Mouse (Mus musculus): ENCODE measurements around the gene Cstad. TPM values are rescaled to one million over a fixed set of nuclear protein-coding genes. Genes with fewer than 3 reads are reported as not detected.

The Cstad gene
- polyA plus RNA-seq, 1 experiment from 2014 or later = 1.6 TPM

GRCm38 (mm10) chr2:30562553-30562952 lies 32.3 kb upstream of the Cstad start:
- ATAC-seq (ENCODE audit: low FRiP score) (no peak), DNase-seq (ENCODE audit: low spot score) (no peak)
- 81% methylated on average over 3 of the region's 3 CpGs for WGBS
- Histone ChIP-seq H3K9me3 (ENCODE audit: control insufficient read depth, low read length) (no peaks in the 10 kb centered on the region), H3K4me1 (replicated peaks; ENCODE audit: control insufficient read depth, insufficient read depth, low read length) (peaks cover 4% of the 10 kb centered on the region; the same call in 1 of the 2 replicates), H3K4me3 (replicated peaks; ENCODE audit: low read length) (no peak overlapping the region), H3K36me3 (replicated peaks; ENCODE audit: control insufficient read depth, insufficient read depth) (no peaks in the 10 kb centered on the region), H3K27me3 (ENCODE audit: control insufficient read depth, insufficient read depth, low read length) (no peaks in the 10 kb centered on the region), H3K27ac (no peak overlapping the region), H3K9ac (no peak overlapping the region), H3K4me2 (replicated peaks) (no peak overlapping the region)

GRCm38 (mm10) chr2:30571647-30572046 lies 23.2 kb upstream of the Cstad start:
- Histone ChIP-seq H3K9me3 (ENCODE audit: control insufficient read depth, low read length) (0 out of 2 replicates have a peak, but pooled peaks cover 6% of the 10 kb centered on the region), H3K4me1 (replicated peaks; ENCODE audit: control insufficient read depth, insufficient read depth, low read length) (peaks cover 5% of the 10 kb centered on the region; the same call in 1 of the 2 replicates), H3K36me3 (replicated peaks; ENCODE audit: control insufficient read depth, insufficient read depth) (no peaks in the 10 kb centered on the region), H3K9ac (no peak overlapping the region), H3K4me2 (replicated peaks) (no peak overlapping the region), H3K27me3 (ENCODE audit: control insufficient read depth, insufficient read depth, low read length) (no peaks in the 10 kb centered on the region), H3K4me3 (replicated peaks; ENCODE audit: low read length) (no peak overlapping the region), H3K27ac (no peak overlapping the region)
- DNase-seq (ENCODE audit: low spot score) (no peak), ATAC-seq (ENCODE audit: low FRiP score) (no peak)
- WGBS = 93% methylated on average over 4 of the region's 4 CpGs

- Histone ChIP-seq H3K9me3 (ENCODE audit: control insufficient read depth, low read length) (0 out of 2 replicates have a peak, but pooled peaks cover 6% of the 10 kb centered on the region), H3K4me2 (replicated peaks) (no peak overlapping the region), H3K27ac (no peak overlapping the region), H3K27me3 (ENCODE audit: control insufficient read depth, insufficient read depth, low read length) (no peaks in the 10 kb centered on the region), H3K4me1 (replicated peaks; ENCODE audit: control insufficient read depth, insufficient read depth, low read length) (no peaks in the 10 kb centered on the region), H3K9ac (no peak overlapping the region), H3K4me3 (replicated peaks; ENCODE audit: low read length) (no peak overlapping the region), H3K36me3 (replicated peaks; ENCODE audit: control insufficient read depth, insufficient read depth) (no peaks in the 10 kb centered on the region)
- ATAC-seq (ENCODE audit: low FRiP score) = no peak
- no peak for DNase-seq (ENCODE audit: low spot score)
- 93% methylated on average over 4 of the region's 4 CpGs for WGBS
These were observed 21.3 kb upstream of the Cstad start for GRCm38 (mm10) chr2:30573522-30573921.

- Histone ChIP-seq H3K4me2 (replicated peaks) (no peak overlapping the region), H3K4me1 (replicated peaks; ENCODE audit: control insufficient read depth, insufficient read depth, low read length) (no peaks in the 10 kb centered on the region), H3K27ac (no peak overlapping the region), H3K9ac (no peak overlapping the region), H3K36me3 (replicated peaks; ENCODE audit: control insufficient read depth, insufficient read depth) (no peaks in the 10 kb centered on the region), H3K9me3 (ENCODE audit: control insufficient read depth, low read length) (0 out of 2 replicates have a peak, but pooled peaks cover 9% of the 10 kb centered on the region), H3K27me3 (ENCODE audit: control insufficient read depth, insufficient read depth, low read length) (no peaks in the 10 kb centered on the region), H3K4me3 (replicated peaks; ENCODE audit: low read length) (no peak overlapping the region)
- 91% methylated on average over 9 of the region's 9 CpGs for WGBS
- DNase-seq (ENCODE audit: low spot score) (no peak), ATAC-seq (ENCODE audit: low FRiP score) (no peak)
These were observed 17.8 kb upstream of the Cstad start for GRCm38 (mm10) chr2:30577010-30577409.

GRCm38 (mm10) chr2:30578006-30578405 lies 16.8 kb upstream of the Cstad start:
- no peak overlapping the region for H3K9ac ChIP-seq

GRCm38 (mm10) chr2:30587161-30587560 lies 7.7 kb upstream of the Cstad start:
- DNase-seq (ENCODE audit: low spot score) = no peak
- ATAC-seq (ENCODE audit: low FRiP score) = no peak
- no peak overlapping the region for H3K27ac ChIP-seq

More at GRCm38 (mm10) chr2:30578006-30578405, 16.8 kb upstream of the Cstad start:
- Histone ChIP-seq H3K9me3 (ENCODE audit: control insufficient read depth, low read length) (0 out of 2 replicates have a peak, but pooled peaks cover 11% of the 10 kb centered on the region), H3K4me1 (replicated peaks; ENCODE audit: control insufficient read depth, insufficient read depth, low read length) (no peaks in the 10 kb centered on the region), H3K4me2 (replicated peaks) (no peak overlapping the region), H3K36me3 (replicated peaks; ENCODE audit: control insufficient read depth, insufficient read depth) (no peaks in the 10 kb centered on the region), H3K27me3 (ENCODE audit: control insufficient read depth, insufficient read depth, low read length) (no peaks in the 10 kb centered on the region), H3K4me3 (replicated peaks; ENCODE audit: low read length) (no peak overlapping the region), H3K27ac (no peak overlapping the region)
- ATAC-seq (ENCODE audit: low FRiP score) (no peak), DNase-seq (ENCODE audit: low spot score) (no peak)
- WGBS = 64% methylated on average over 2 of the region's 2 CpGs

GRCm38 (mm10) chr2:30587671-30588070 lies 7.2 kb upstream of the Cstad start:
- DNase-seq (ENCODE audit: low spot score) (no peak), ATAC-seq (ENCODE audit: low FRiP score) (no peak)
- 56% methylated on average over 2 of the region's 2 CpGs for WGBS
- H3K27me3 ChIP-seq (ENCODE audit: control insufficient read depth, insufficient read depth, low read length) = no peaks in the 10 kb centered on the region
- H3K9me3 ChIP-seq (ENCODE audit: control insufficient read depth, low read length) = no peaks in the 10 kb centered on the region
- no peak overlapping the region for H3K4me2 ChIP-seq (replicated peaks)
- H3K4me3 ChIP-seq (replicated peaks; ENCODE audit: low read length) = no peak overlapping the region
- no peak overlapping the region for H3K27ac ChIP-seq
- H3K4me1 ChIP-seq (replicated peaks; ENCODE audit: control insufficient read depth, insufficient read depth, low read length) = 0 out of 2 replicates have a peak, but pooled peaks cover 4% of the 10 kb centered on the region
- H3K36me3 ChIP-seq (replicated peaks; ENCODE audit: control insufficient read depth, insufficient read depth) = no peaks in the 10 kb centered on the region
- H3K9ac ChIP-seq = no peak overlapping the region

More at GRCm38 (mm10) chr2:30587161-30587560, 7.7 kb upstream of the Cstad start:
- Histone ChIP-seq H3K4me2 (replicated peaks) (no peak overlapping the region), H3K9ac (no peak overlapping the region), H3K9me3 (ENCODE audit: control insufficient read depth, low read length) (0 out of 2 replicates have a peak, but pooled peaks cover under 1% of the 10 kb centered on the region), H3K27me3 (ENCODE audit: control insufficient read depth, insufficient read depth, low read length) (no peaks in the 10 kb centered on the region), H3K36me3 (replicated peaks; ENCODE audit: control insufficient read depth, insufficient read depth) (no peaks in the 10 kb centered on the region), H3K4me1 (replicated peaks; ENCODE audit: control insufficient read depth, insufficient read depth, low read length) (0 out of 2 replicates have a peak, but pooled peaks cover 4% of the 10 kb centered on the region), H3K4me3 (replicated peaks; ENCODE audit: low read length) (no peak overlapping the region)
- WGBS = 24% methylated on average over 8 of the region's 8 CpGs

- H3K9ac ChIP-seq = no peak overlapping the region
These were observed 5.8 kb upstream of the Cstad start for GRCm38 (mm10) chr2:30588985-30589511.

GRCm38 (mm10) chr2:30589781-30590180 lies 5.1 kb upstream of the Cstad start:
- H3K27me3 ChIP-seq (ENCODE audit: control insufficient read depth, insufficient read depth, low read length) = no peaks in the 10 kb centered on the region
- H3K36me3 ChIP-seq (replicated peaks; ENCODE audit: control insufficient read depth, insufficient read depth) = no peaks in the 10 kb centered on the region
- no peak overlapping the region for H3K27ac ChIP-seq
- H3K9ac ChIP-seq = no peak overlapping the region
- ATAC-seq (ENCODE audit: low FRiP score) (no peak), DNase-seq (ENCODE audit: low spot score) (no peak)
- no peak overlapping the region for H3K4me2 ChIP-seq (replicated peaks)
- no peaks in the 10 kb centered on the region for H3K9me3 ChIP-seq (ENCODE audit: control insufficient read depth, low read length)
- H3K4me3 ChIP-seq (replicated peaks; ENCODE audit: low read length) = no peak overlapping the region
- 81% methylated on average over 4 of the region's 4 CpGs for WGBS
- peaks cover 15% of the 10 kb centered on the region for H3K4me1 ChIP-seq (replicated peaks; ENCODE audit: control insufficient read depth, insufficient read depth, low read length)

More at GRCm38 (mm10) chr2:30588985-30589511, 5.8 kb upstream of the Cstad start:
- WGBS = 83% methylated on average over 4 of the region's 4 CpGs
- DNase-seq (ENCODE audit: low spot score) (no peak), ATAC-seq (ENCODE audit: low FRiP score) (no peak)
- H3K36me3 ChIP-seq (replicated peaks; ENCODE audit: control insufficient read depth, insufficient read depth) = no peaks in the 10 kb centered on the region
- no peaks in the 10 kb centered on the region for H3K9me3 ChIP-seq (ENCODE audit: control insufficient read depth, low read length)
- H3K27me3 ChIP-seq (ENCODE audit: control insufficient read depth, insufficient read depth, low read length) = no peaks in the 10 kb centered on the region
- no peak overlapping the region for H3K27ac ChIP-seq
- H3K4me2 ChIP-seq (replicated peaks) = no peak overlapping the region
- no peak overlapping the region for H3K4me3 ChIP-seq (replicated peaks; ENCODE audit: low read length)
- H3K4me1 ChIP-seq (replicated peaks; ENCODE audit: control insufficient read depth, insufficient read depth, low read length) = peaks cover 9% of the 10 kb centered on the region
